Mouse (Mus musculus): ENCODE measurements at regions not wholly inside any gene's neighbourhood (a gene's known extent, or its start where the extent isn't known, plus 50 kb on each side); places are given as distances from the start of the nearest gene placed in this dataset.

- TF ChIP-seq CTCF (conservative IDR thresholded peaks at IDR 0.05; ENCODE audit: insufficient read depth, insufficient read length, low read depth, low read length) (no peak), POLR2A (IDR thresholded peaks at IDR 0.05; ENCODE audit: low read depth, low read length) (no peak)
These were observed 83.6 kb upstream of the Nectin1 start for GRCm38 (mm10) chr9:43660151-43660550.

Measured in kidney, adult 2 months (tissue).